Mouse (Mus musculus) forebrain, embryonic 13.5 days (tissue): ENCODE results near the gene Fabp1. TPM values are rescaled to one million over a fixed set of nuclear protein-coding genes. Genes with fewer than 3 reads are reported as not detected.

Experiments used
- ATAC-seq: fragments of 200-750 bp; cut with Nextera tagmentation; 2 replicates; pipeline ENCODE4 v1.8.0; 2017
- H3K27ac ChIP-seq: fragments of 300-500 bp; sonication (generic); 2 replicates; pipeline ENCODE4 v1.5.1; 2015; ENCODE audit warnings: inconsistent platforms, mild to moderate bottlenecking, moderate library complexity
- H3K27me3 ChIP-seq: fragments of 300-500 bp; sonication (generic); 2 replicates; pipeline ENCODE4 v1.6.1; 2015; ENCODE audit warnings: mild to moderate bottlenecking, inconsistent platforms
- H3K36me3 ChIP-seq: fragments of 300-500 bp; sonication (generic); 2 replicates; pipeline ENCODE4 v1.6.1; 2015; ENCODE audit warnings: mild to moderate bottlenecking, inconsistent platforms; ENCODE audit not compliant: poor library complexity, severe bottlenecking
- H3K4me1 ChIP-seq: fragments of 300-500 bp; sonication (generic); 2 replicates; pipeline ENCODE4 v1.6.1; 2015; ENCODE audit warnings: inconsistent platforms
- H3K4me2 ChIP-seq: fragments of 300-500 bp; sonication (generic); 2 replicates; pipeline ENCODE4 v1.6.1; 2015; ENCODE audit warnings: inconsistent platforms, mild to moderate bottlenecking, moderate library complexity
- H3K4me3 ChIP-seq: fragments of 300-500 bp; sonication (generic); 2 replicates; pipeline ENCODE4 v1.5.1; 2015; ENCODE audit warnings: mild to moderate bottlenecking, inconsistent platforms
- H3K9ac ChIP-seq: fragments of 300-500 bp; sonication (generic); 2 replicates; pipeline ENCODE4 v1.6.1; 2015; ENCODE audit warnings: mild to moderate bottlenecking, inconsistent platforms
- H3K9me3 ChIP-seq: fragments of 300-500 bp; sonication (generic); replicated peaks from 2 replicates; pipeline ENCODE4 v1.6.1; 2016; ENCODE audit warnings: inconsistent platforms
- WGBS: fragments of 180-500 bp; shearing (Covaris S2); methylation state at CpG from one replicate; pipeline ENCODE4 v1.1.7; 2015; 5-methylcytosine and 5-hydroxymethylcytosine counted together
- polyA plus RNA-seq: library from polyadenylated mRNA; unstranded; fragments of >200 nt; fragmentation: Nextera tagmentation; extraction: Ambion mirVana; gene quantifications from 2 replicates; pipeline ENCODE4 v1.2.1, GENCODE M21; 2015

Fabp1 gene
- not detected in 2 replicates for polyA plus RNA-seq

GRCm38 (mm10) chr6:71199612-71200011 lies at the start of gene Fabp1:
Gene Fabp1, plus strand, starts transcription at chr6:71199827.
- ATAC-seq, result no peak
- no peak within 1 kb of the TSS for H3K4me2 ChIP-seq
- no peak within 1 kb of the TSS for H3K9ac ChIP-seq
- no peaks in the 10 kb centered on the region for H3K9me3 ChIP-seq
- no peak within 1 kb of the TSS for H3K27ac ChIP-seq
- H3K4me1 ChIP-seq, result no peaks in the 10 kb centered on the region
- H3K27me3 ChIP-seq, result no peaks in the 10 kb centered on the region
- 90% methylated on average over 4 of the region's 4 CpGs for WGBS
- no peaks in the 10 kb centered on the region for H3K36me3 ChIP-seq
- no peak within 1 kb of the TSS for H3K4me3 ChIP-seq

DNA sequence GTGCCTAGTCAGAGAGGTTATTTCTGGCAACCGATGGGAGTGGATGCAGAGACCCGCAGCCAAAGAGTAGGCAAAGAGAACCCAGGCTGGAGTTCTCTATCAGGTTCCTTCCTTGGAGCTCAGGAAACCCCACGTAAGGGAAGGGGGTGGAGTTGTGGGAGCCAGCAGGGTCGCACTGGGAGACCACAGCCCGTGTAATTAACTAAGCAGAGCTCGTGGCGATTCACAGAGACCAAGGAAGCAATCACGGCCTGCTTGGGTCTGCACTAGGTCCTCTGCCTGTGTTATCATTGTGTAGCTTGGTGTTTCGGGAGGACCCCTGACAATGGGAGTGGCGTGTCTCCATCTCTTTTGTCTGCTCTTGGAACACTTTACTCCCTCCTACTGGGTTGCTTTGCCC lies 48.5 kb upstream of the Fabp1 start:
- ATAC-seq, result no peak
- Histone ChIP-seq H3K27ac (no peak overlapping the region), H3K27me3 (no peaks in the 10 kb centered on the region), H3K4me1 (no peaks in the 10 kb centered on the region), H3K36me3 (no peaks in the 10 kb centered on the region), H3K9ac (no peak overlapping the region), H3K4me2 (no peak overlapping the region), H3K4me3 (no peak overlapping the region), H3K9me3 (no peaks in the 10 kb centered on the region)
- 26% methylated on average over 10 of the region's 10 CpGs for WGBS

GRCm38 (mm10) chr6:71153486-71153885 lies 46.1 kb upstream of the Fabp1 start:
- WGBS, result 81% methylated on average over 4 of the region's 4 CpGs
- H3K4me1 ChIP-seq, result no peaks in the 10 kb centered on the region
- H3K36me3 ChIP-seq, result no peaks in the 10 kb centered on the region
- no peaks in the 10 kb centered on the region for H3K9me3 ChIP-seq
- no peak overlapping the region for H3K4me2 ChIP-seq
- no peak overlapping the region for H3K4me3 ChIP-seq
- no peak overlapping the region for H3K9ac ChIP-seq
- no peak overlapping the region for H3K27ac ChIP-seq
- H3K27me3 ChIP-seq, result no peaks in the 10 kb centered on the region
- ATAC-seq, result no peak

DNA sequence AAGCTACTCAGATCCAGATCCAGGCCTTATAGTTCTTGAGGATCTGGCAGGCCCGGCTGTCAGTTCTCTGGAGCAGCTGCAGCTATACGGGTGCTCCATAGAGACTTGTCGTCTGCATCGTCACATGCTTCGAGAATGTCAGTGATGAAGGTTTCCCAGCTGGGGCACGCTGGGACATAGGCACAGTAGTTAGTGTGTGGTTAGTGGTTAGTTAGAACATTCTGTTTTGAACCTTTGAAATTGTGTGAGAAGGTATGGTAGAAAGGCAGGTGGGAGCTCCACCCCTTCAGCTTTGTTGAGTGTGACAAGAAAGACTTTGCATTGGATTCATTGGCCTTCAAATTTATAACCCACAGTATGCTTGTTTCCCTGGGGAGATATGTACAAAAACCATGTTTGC lies 44.8 kb upstream of the Fabp1 start:
- Histone ChIP-seq H3K4me1 (no peaks in the 10 kb centered on the region), H3K4me2 (no peak overlapping the region), H3K27ac (no peak overlapping the region), H3K9me3 (no peaks in the 10 kb centered on the region), H3K9ac (no peak overlapping the region), H3K4me3 (no peak overlapping the region), H3K36me3 (no peaks in the 10 kb centered on the region), H3K27me3 (no peaks in the 10 kb centered on the region)
- 93% methylated on average over 6 of the region's 6 CpGs for WGBS
- no peak for ATAC-seq

GRCm38 (mm10) chr6:71156674-71157326 lies 42.8 kb upstream of the Fabp1 start:
- Histone ChIP-seq H3K9me3 (no peaks in the 10 kb centered on the region), H3K4me2 (no peak overlapping the region), H3K27ac (no peak overlapping the region), H3K9ac (no peak overlapping the region), H3K27me3 (no peaks in the 10 kb centered on the region), H3K36me3 (no peaks in the 10 kb centered on the region), H3K4me3 (no peak overlapping the region), H3K4me1 (no peaks in the 10 kb centered on the region)
- ATAC-seq, result no peak
- WGBS, result 71% methylated on average over 5 of the region's 5 CpGs

DNA sequence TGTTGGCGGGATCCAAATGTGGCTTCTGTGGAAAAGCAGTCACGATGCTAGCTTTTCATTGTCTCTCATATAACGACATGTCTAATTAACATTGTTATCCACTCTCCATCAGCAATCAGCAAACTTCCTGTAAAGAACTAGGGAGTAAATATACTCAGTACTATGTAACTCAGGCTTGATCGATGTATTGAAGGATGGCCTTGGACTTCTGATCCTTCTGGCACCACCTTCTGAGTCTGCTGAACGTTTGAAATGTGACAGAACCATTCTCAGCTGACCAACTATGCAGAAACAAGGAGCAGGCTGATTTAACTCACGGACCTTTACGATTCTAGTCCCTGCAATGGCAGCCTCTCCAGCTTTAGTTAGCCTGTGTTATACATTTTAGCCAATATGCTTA lies 38.3 kb upstream of the Fabp1 start:
- H3K27me3 ChIP-seq, result no peaks in the 10 kb centered on the region
- no peak for ATAC-seq
- H3K27ac ChIP-seq, result no peak overlapping the region
- WGBS, result 67% methylated on average over 7 of the region's 7 CpGs
- no peak overlapping the region for H3K4me3 ChIP-seq
- H3K36me3 ChIP-seq, result no peaks in the 10 kb centered on the region
- H3K4me1 ChIP-seq, result no peaks in the 10 kb centered on the region
- no peak overlapping the region for H3K9ac ChIP-seq
- no peaks in the 10 kb centered on the region for H3K9me3 ChIP-seq
- H3K4me2 ChIP-seq, result no peak overlapping the region

- Histone ChIP-seq H3K36me3 (no peaks in the 10 kb centered on the region), H3K4me3 (no peak overlapping the region), H3K9me3 (no peaks in the 10 kb centered on the region), H3K27ac (no peak overlapping the region), H3K4me2 (no peak overlapping the region), H3K27me3 (no peaks in the 10 kb centered on the region), H3K4me1 (no peaks in the 10 kb centered on the region), H3K9ac (no peak overlapping the region)
- WGBS, result 71% methylated on average over 4 of the region's 4 CpGs
- ATAC-seq, result no peak
These were observed 37.4 kb upstream of the Fabp1 start for GRCm38 (mm10) chr6:71162269-71162668.

GRCm38 (mm10) chr6:71164394-71164793 lies 35.2 kb upstream of the Fabp1 start:
- no peaks in the 10 kb centered on the region for H3K9me3 ChIP-seq
- 0 out of 2 replicates have a peak, but pooled peaks have one; percentile 16 for ATAC-seq

DNA sequence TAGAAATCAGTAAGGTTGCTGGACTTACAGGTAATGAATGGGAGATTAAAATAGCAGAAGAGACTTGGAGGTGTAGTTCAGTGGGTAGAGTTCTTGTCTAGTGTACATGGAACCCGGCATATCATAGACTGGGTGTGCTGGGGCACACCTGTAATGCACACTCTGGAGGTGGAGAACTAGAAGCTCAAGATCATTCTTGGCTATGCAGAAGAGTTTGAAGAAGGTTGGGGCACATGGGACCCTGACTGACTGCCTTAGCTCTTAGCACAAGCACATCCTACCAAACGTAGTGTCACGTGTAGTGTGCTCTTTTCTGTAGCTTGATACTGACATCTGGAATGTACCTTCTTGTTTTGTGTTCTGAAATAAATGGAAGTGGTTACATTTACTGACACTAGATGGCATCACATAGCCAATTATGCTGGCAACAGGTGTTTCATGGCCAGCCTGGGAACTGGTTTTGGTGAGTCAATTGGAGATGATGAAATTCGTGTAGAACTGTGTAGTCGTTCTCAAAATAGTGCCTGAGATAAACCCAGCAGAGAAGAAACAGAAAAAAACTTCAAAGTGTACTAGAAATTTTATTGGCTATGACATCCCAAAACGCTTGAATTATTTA lies 33.0 kb upstream of the Fabp1 start:
- H3K4me3 ChIP-seq, result no peak overlapping the region
- no peak for ATAC-seq
- 49% methylated on average over 6 of the region's 6 CpGs for WGBS

More at GRCm38 (mm10) chr6:71164394-71164793, 35.2 kb upstream of the Fabp1 start:
- H3K4me1 ChIP-seq, result no peaks in the 10 kb centered on the region
- WGBS, result 28% methylated on average over 6 of the region's 6 CpGs
- H3K36me3 ChIP-seq, result no peaks in the 10 kb centered on the region
- no peak overlapping the region for H3K4me3 ChIP-seq
- no peaks in the 10 kb centered on the region for H3K27me3 ChIP-seq
- no peak overlapping the region for H3K27ac ChIP-seq
- H3K9ac ChIP-seq, result no peak overlapping the region
- H3K4me2 ChIP-seq, result no peak overlapping the region

GRCm38 (mm10) chr6:71172812-71173580 lies 26.6 kb upstream of the Fabp1 start:
- Histone ChIP-seq H3K4me1 (no peaks in the 10 kb centered on the region), H3K4me3 (no peak overlapping the region), H3K9me3 (no peaks in the 10 kb centered on the region), H3K36me3 (no peaks in the 10 kb centered on the region), H3K27me3 (no peaks in the 10 kb centered on the region), H3K4me2 (no peak overlapping the region), H3K9ac (no peak overlapping the region), H3K27ac (no peak overlapping the region)
- ATAC-seq, result no peak
- WGBS, result 92% methylated on average over 10 of the region's 10 CpGs

More for the DNA sequence above, 33.0 kb upstream of the Fabp1 start:
- Histone ChIP-seq H3K27me3 (no peaks in the 10 kb centered on the region), H3K9me3 (no peaks in the 10 kb centered on the region), H3K4me1 (no peaks in the 10 kb centered on the region), H3K4me2 (no peak overlapping the region), H3K36me3 (no peaks in the 10 kb centered on the region), H3K27ac (no peak overlapping the region), H3K9ac (no peak overlapping the region)

GRCm38 (mm10) chr6:71180596-71180995 lies 19.0 kb upstream of the Fabp1 start:
- no peaks in the 10 kb centered on the region for H3K36me3 ChIP-seq
- no peaks in the 10 kb centered on the region for H3K27me3 ChIP-seq
- no peaks in the 10 kb centered on the region for H3K9me3 ChIP-seq
- H3K4me3 ChIP-seq, result no peak overlapping the region
- 88% methylated on average over 1 of the region's 1 CpGs for WGBS
- no peaks in the 10 kb centered on the region for H3K4me1 ChIP-seq
- no peak overlapping the region for H3K27ac ChIP-seq
- no peak for ATAC-seq
- H3K4me2 ChIP-seq, result no peak overlapping the region
- H3K9ac ChIP-seq, result no peak overlapping the region

DNA sequence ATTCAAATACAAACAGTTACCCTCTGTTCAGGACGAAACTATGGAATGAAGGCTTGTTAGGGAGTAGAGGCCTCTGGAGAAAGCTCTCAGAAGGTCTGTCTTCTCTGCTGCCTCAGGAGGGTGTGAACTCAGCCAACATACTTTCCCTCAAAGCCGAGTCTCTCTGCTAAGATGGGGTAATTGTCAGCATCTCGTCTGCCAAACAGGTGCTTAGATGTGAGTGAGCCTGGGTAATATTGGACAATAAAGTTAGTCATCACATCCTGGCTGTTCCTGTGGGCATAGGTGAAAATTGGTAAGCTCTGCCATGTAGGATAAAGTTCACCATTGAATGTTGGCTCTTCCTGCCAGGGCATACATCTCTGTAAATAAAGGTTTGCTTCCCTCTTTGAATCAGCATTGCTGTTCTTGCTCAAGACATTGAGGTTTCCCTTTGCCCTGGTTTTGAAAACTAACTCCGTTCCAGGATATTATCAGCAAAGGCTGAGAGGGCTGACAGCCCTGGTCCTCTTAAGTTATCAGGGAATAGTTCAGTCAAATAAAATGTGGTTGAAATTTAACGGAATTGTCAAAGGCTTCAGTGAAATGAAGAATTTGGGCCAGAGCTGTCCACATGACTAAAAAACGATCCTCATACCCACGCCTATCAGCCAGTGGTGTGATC lies 14.6 kb upstream of the Fabp1 start:
- H3K9ac ChIP-seq, result no peak overlapping the region
- no peaks in the 10 kb centered on the region for H3K36me3 ChIP-seq
- H3K4me2 ChIP-seq, result no peak overlapping the region
- no peaks in the 10 kb centered on the region for H3K27me3 ChIP-seq
- H3K4me1 ChIP-seq, result no peaks in the 10 kb centered on the region
- WGBS, result 85% methylated on average over 7 of the region's 7 CpGs
- no peak overlapping the region for H3K4me3 ChIP-seq
- no peaks in the 10 kb centered on the region for H3K9me3 ChIP-seq
- ATAC-seq, result no peak
- H3K27ac ChIP-seq, result no peak overlapping the region
